Mouse (Mus musculus): ENCODE data around the gene Ncoa3.

GRCm38 (mm10) chr2:166010321-166010720 is 17.9 kb downstream of the Ncoa3 start:
- TF ChIP-seq CTCF (IDR thresholded peaks at IDR 0.05; ENCODE audit: low read depth), result no peak
- no peak for TF ChIP-seq EP300 (IDR thresholded peaks at IDR 0.05; ENCODE audit: low read depth)

All from liver, postnatal 0 days (tissue).